Mouse (Mus musculus): ENCODE measurements around the gene Cntn3. TPM values are rescaled to one million over a fixed set of nuclear protein-coding genes. Genes with fewer than 3 reads are reported as not detected.

Cntn3 gene
- total RNA-seq, 2 experiments from 2014 or later = not detected

GRCm38 (mm10) chr6:102372112-102372511 is 200.8 kb downstream of the Cntn3 start:
- no peak for DNase-seq
- TF ChIP-seq CTCF (IDR thresholded peaks at IDR 0.05) = no peak
- H3K27ac ChIP-seq = no peak overlapping the region
- intact Hi-C loops (cut with DNase I) = no loop called here
- no peak overlapping the region for H3K4me3 ChIP-seq

DNA sequence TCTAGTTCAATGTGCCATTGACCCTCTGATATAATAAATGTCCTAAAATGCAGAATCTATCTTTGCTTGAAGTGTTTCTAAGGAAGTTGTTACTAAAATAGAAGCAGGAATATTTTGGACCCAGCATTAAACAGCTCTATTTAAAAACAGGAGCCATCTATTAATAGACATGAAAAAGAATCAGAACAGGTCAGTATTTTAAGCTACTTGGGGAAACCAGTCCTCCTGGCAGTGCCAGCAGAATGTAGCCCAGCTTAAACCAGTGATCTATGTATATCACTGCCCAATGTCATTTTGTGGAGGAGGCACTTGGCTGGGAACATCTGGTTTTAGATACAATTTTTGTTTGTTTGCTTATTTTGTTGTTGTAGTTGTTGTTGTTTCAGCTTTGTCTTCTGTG is 209.0 kb downstream of the Cntn3 start:
- no peak overlapping the region for H3K27ac ChIP-seq
- no peak overlapping the region for H3K4me3 ChIP-seq
- intact Hi-C loops (cut with DNase I) = no loop called here
- no peak for TF ChIP-seq CTCF (IDR thresholded peaks at IDR 0.05)
- no peak for DNase-seq

DNA sequence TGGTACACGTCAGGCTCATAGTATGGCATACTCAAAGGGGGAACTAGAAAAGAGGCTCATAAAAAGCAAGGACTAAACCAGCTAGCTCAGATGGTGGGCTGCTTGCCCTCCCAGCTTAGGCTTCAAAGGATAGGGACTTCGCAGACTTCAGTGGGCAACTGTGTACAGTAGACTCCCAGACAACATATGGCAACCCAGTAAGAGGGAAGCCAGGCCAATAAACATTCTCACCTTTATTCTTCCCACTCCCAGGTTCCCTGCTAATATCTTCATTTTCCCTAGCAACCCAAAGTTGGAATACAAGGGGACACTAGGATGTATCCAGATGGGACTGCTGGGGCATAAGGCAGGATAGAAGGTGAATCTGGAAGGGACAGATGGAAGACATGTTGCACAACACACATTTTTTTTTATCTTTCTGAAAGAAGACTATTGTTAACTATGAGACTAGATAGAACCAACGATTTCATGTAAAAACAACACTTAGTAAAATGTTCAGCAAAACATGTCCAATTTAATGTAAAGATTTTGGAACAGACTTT is 209.5 kb downstream of the Cntn3 start:
- intact Hi-C loops (cut with DNase I) = no loop called here
- no peak for TF ChIP-seq CTCF (IDR thresholded peaks at IDR 0.05)
- H3K27ac ChIP-seq = no peak overlapping the region
- no peak overlapping the region for H3K4me3 ChIP-seq
- no peak for DNase-seq

DNA sequence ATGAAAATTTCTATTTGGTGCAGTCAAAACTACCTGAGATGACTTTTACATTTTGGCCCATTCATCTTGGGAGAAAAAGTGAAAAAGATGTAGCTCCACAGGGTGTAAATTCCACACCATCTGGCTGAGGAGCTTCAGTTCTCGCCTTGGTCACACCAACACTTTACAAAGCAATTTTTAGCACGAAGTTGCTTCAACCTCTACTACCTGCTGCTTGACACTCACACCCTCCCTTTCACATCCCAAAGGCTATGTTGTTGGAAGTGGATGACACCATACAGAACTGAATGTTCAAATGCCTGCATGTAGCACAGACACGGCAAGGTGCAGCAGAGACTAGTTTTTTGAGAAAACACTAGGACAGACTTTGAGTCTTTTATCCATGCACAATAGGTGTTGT is 240.8 kb downstream of the Cntn3 start:
- intact Hi-C loops (cut with DNase I) = no loop called here
- no peak for DNase-seq
- Histone ChIP-seq H3K27ac (no peak overlapping the region), H3K4me3 (no peak overlapping the region)
- no peak for TF ChIP-seq CTCF (IDR thresholded peaks at IDR 0.05)

GRCm38 (mm10) chr6:102326711-102327110 is 246.2 kb downstream of the Cntn3 start:
- TF ChIP-seq CTCF (IDR thresholded peaks at IDR 0.05) = no peak
- H3K27ac ChIP-seq = no peak overlapping the region
- no peak overlapping the region for H3K4me3 ChIP-seq
- no peak for DNase-seq
- intact Hi-C loops (cut with DNase I) = no loop called here

DNA sequence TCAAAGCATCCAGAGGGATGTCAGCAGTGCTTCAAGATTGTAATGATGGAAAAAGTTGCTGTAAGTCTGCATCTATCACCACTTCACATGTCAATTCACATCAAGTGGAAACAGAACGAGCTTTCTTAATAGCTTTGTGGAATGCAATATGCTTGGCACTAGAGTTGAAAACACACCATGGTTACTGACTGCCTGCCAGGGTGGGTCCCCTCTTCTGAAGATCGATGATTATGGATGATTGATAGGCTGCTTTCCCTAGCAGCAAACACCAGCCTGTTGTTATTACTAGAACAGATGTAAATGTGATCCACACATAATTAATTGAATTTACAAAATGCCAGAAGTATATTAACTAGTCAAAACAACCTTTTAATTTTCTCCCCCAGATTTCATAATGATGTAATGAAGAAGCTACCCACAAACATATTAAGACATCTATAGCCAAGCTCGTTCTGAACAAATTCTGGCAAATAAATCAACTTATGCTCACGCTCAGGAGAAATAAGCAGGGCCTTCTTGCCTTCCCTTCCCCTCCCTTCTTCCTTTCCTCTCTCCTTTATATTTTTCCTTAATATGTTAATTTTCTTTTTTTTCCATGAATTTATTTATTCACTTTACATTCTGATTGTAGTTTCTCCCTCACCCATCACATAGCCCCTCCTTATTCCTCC is 250.2 kb downstream of the Cntn3 start:
- TF ChIP-seq CTCF (IDR thresholded peaks at IDR 0.05) = no peak
- intact Hi-C loops (cut with DNase I) = no loop called here
- Histone ChIP-seq H3K4me3 (no peak overlapping the region), H3K27ac (no peak overlapping the region)
- DNase-seq = no peak

- DNase-seq = no peak
- Histone ChIP-seq H3K27ac (no peak overlapping the region), H3K4me3 (no peak overlapping the region)
- intact Hi-C loops (cut with DNase I) = no loop called here
- TF ChIP-seq CTCF (IDR thresholded peaks at IDR 0.05) = no peak
Observed at GRCm38 (mm10) chr6:102319755-102320154, 253.1 kb downstream of the Cntn3 start.

DNA sequence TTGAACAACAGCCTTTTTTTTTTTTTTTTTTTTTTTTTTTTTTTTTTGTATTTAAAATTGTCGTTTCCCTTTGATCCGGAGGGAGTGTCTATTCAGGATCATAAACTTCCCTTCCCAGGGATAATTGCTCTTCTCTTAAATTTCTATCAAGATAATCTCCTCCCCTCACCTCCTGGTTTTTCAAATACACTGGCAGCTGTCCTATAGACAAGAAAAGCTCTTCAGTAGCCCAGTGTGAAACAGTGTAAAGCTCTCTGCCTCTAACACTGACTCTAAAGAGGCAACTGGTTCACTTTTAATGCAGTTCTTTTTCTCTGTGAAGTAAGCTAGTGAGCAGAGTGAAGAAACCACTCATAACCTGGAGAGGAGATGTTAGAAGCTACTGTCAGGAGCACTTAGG is 290.0 kb downstream of the Cntn3 start:
- DNase-seq = no peak
- H3K4me3 ChIP-seq = no peak overlapping the region
- no peak overlapping the region for H3K27ac ChIP-seq
- no peak for TF ChIP-seq CTCF (IDR thresholded peaks at IDR 0.05)
- intact Hi-C loops (cut with DNase I) = no loop called here

DNA sequence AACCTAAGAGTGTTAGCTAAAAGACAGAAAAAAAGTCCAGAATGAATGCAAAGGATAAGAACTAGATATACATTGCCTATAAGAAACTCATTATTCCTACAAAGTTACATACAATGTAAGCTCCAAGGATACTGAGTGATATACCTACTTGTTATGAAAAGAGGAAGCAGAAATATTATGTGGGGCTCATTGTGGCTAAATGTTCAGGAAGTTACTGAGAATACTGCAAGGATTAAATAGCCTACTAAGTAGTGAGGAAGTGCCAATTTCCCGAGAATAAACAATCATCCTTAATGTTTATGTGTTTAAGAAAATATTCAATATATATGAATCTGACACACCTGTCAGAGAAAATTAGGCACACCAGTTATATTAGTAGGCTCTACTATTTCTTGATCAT is 341.9 kb downstream of the Cntn3 start:
- TF ChIP-seq CTCF (IDR thresholded peaks at IDR 0.05) = no peak
- Histone ChIP-seq H3K27ac (no peak overlapping the region), H3K4me3 (no peak overlapping the region)
- DNase-seq = no peak
- intact Hi-C loops (cut with DNase I) = no loop called here

DNA sequence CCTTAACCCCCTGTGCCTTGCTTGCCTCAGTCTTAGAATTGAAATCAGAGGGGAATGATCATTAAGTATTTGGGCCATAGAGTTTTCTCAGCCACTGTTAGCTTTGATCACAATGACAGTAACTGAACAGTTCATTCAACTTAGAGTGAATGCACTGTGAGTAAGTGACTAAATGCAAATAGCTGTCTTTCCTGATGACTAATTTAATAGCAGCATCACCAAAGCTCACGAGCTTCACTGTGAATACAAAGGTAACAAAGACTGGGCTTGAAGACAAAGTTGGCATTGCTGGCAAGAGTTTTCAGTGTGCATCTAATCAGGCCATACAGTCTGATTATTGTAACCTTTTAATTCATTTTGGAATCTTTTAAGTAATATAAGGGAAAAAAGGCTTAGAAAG is 386.6 kb downstream of the Cntn3 start:
- H3K4me3 ChIP-seq = no peak overlapping the region
- DNase-seq = no peak
- intact Hi-C loops (cut with DNase I) = no loop called here
- no peak overlapping the region for H3K27ac ChIP-seq
- TF ChIP-seq CTCF (IDR thresholded peaks at IDR 0.05) = no peak

DNA sequence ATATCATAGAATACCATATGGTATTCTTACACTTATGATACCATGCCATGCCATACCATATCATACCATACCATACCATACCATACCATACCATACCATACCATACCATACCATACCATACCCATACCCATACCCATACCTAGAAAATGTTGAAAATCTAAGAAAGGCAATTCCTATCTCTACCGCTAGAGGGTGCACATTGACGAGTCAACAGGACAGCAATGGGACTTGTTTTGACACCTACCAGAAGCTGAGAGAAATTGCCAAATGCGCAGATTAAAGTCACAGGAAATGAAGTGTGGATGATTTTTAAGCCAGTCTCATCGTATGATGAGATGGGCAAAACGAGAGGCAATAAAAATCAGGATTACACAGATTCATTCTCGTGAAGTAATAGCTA is 402.0 kb downstream of the Cntn3 start:
- DNase-seq = no peak
- H3K4me3 ChIP-seq = no peak overlapping the region
- no peak overlapping the region for H3K27ac ChIP-seq
- intact Hi-C loops (cut with DNase I) = no loop called here
- TF ChIP-seq CTCF (IDR thresholded peaks at IDR 0.05) = peak; percentile 55

DNA sequence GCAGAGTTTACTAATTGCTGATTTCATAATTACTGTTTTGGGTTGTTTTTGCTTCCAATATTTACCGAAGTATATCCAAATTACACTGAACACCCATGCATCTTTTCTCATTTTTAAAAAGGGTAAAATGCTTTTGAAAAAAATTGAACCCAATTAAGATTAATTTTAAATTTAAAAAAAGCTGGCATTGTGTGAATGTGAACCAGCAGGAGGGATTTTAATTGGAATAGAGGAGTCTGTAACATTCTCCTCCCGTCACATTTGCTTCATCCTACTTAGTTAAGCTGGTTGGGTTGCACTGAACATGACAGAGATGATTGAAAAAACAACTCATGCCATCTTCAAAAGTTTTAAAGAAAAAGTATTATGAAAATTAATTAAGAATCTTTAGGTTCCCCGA is 411.7 kb downstream of the Cntn3 start:
- Histone ChIP-seq H3K27ac (no peak overlapping the region), H3K4me3 (no peak overlapping the region)
- intact Hi-C loops (cut with DNase I) = no loop called here
- TF ChIP-seq CTCF (IDR thresholded peaks at IDR 0.05) = no peak
- no peak for DNase-seq

GRCm38 (mm10) chr6:102121676-102122075 is 451.2 kb downstream of the Cntn3 start:
- DNase-seq = no peak
- Histone ChIP-seq H3K4me3 (no peak overlapping the region), H3K27ac (no peak overlapping the region)
- TF ChIP-seq CTCF (IDR thresholded peaks at IDR 0.05) = no peak
- intact Hi-C loops (cut with DNase I) = no loop called here

DNA sequence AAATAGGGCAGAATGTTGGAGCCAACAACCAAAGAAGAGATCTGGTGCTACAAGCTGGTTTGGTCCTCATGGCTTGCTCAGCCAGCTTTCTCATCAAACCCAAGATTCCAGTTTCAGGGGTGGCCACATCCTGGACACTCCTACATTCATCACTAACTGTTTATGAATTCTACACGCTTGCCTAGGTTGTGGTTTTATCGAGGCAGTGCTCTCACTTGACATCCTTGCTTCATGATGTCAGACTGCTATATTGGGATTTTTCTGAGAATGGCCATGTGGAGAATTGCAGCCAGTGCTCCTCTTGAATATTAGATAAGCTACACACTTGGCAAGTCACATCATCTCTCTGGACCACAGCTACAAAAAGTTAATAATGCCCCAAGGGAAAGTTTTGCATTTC is 452.9 kb downstream of the Cntn3 start:
- DNase-seq = no peak
- intact Hi-C loops (cut with DNase I) = no loop called here
- Histone ChIP-seq H3K27ac (no peak overlapping the region), H3K4me3 (no peak overlapping the region)
- TF ChIP-seq CTCF (IDR thresholded peaks at IDR 0.05) = no peak
